Mouse (Mus musculus): Measurements from ENCODE around the gene Ankrd50. TPM values are rescaled to one million over a fixed set of nuclear protein-coding genes. Genes with fewer than 3 reads are reported as not detected.

Gene Ankrd50
- polyA plus RNA-seq, 1 experiment from 2014 or later: 20.1 TPM

GRCm38 (mm10) chr3:38481106-38481505, 3.5 kb downstream of the Ankrd50 start:
- Histone ChIP-seq H3K4me3 (ENCODE audit: low read depth, low read length) (no peak overlapping the region), H3K27me3 (ENCODE audit: control insufficient read depth, insufficient read depth, low read length) (no peaks in the 10 kb centered on the region), H3K9me3 (replicated peaks; ENCODE audit: control insufficient read depth, low read length) (no peaks in the 10 kb centered on the region), H3K4me1 (ENCODE audit: control insufficient read depth, insufficient read depth, low read length) (no peaks in the 10 kb centered on the region), H3K27ac (replicated peaks; ENCODE audit: low read depth, low read length) (no peak overlapping the region), H3K9ac (replicated peaks; ENCODE audit: low read length) (no peak overlapping the region), H3K36me3 (replicated peaks; ENCODE audit: control insufficient read depth, insufficient read depth, low read depth, low read length) (no peaks in the 10 kb centered on the region), H3K4me2 (ENCODE audit: low read depth, low read length) (peak overlapping the region; percentile 26; the same call in 1 of the 2 replicates)
- 52% methylated on average over 1 of the region's 1 CpGs for WGBS
- no peak for DNase-seq (ENCODE audit: low spot score)
- ATAC-seq (replicated peaks; ENCODE audit: insufficient number of reproducible peaks, low FRiP score, low TSS enrichment, low read depth): no peak

DNA sequence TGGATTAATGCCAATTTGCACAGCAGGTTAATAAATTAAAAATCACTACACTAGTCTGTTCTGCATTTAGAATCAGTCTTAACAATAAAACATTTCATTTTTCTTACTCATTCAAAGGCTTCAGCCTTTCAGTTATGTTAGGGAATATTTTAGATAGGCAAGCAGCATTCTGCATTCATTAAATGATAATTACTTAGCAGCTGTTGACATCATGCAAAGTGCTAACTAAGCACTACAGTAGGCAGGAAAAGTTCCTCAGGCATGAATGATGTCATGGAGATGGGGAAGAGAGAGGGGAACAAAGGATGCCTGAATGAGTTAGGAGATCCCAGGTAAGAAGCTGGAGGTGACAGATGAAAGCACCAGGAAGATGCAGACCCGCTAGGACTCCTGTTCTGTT, 6.7 kb downstream of the Ankrd50 start:
- Histone ChIP-seq H3K27me3 (ENCODE audit: control insufficient read depth, insufficient read depth, low read length) (no peaks in the 10 kb centered on the region), H3K4me1 (ENCODE audit: control insufficient read depth, insufficient read depth, low read length) (no peaks in the 10 kb centered on the region), H3K4me2 (ENCODE audit: low read depth, low read length) (no peak overlapping the region), H3K9me3 (replicated peaks; ENCODE audit: control insufficient read depth, low read length) (no peaks in the 10 kb centered on the region), H3K36me3 (replicated peaks; ENCODE audit: control insufficient read depth, insufficient read depth, low read depth, low read length) (no peaks in the 10 kb centered on the region), H3K27ac (replicated peaks; ENCODE audit: low read depth, low read length) (no peak overlapping the region), H3K4me3 (ENCODE audit: low read depth, low read length) (no peak overlapping the region), H3K9ac (replicated peaks; ENCODE audit: low read length) (no peak overlapping the region)
- no peak for DNase-seq (ENCODE audit: low spot score)
- 52% methylated on average over 1 of the region's 1 CpGs for WGBS
- no peak for ATAC-seq (replicated peaks; ENCODE audit: insufficient number of reproducible peaks, low FRiP score, low TSS enrichment, low read depth)

GRCm38 (mm10) chr3:38475587-38475986, 9.1 kb downstream of the Ankrd50 start:
- Histone ChIP-seq H3K27me3 (ENCODE audit: control insufficient read depth, insufficient read depth, low read length) (no peaks in the 10 kb centered on the region), H3K4me3 (ENCODE audit: low read depth, low read length) (no peak overlapping the region), H3K9ac (replicated peaks; ENCODE audit: low read length) (no peak overlapping the region), H3K36me3 (replicated peaks; ENCODE audit: control insufficient read depth, insufficient read depth, low read depth, low read length) (no peaks in the 10 kb centered on the region), H3K4me1 (ENCODE audit: control insufficient read depth, insufficient read depth, low read length) (no peaks in the 10 kb centered on the region), H3K9me3 (replicated peaks; ENCODE audit: control insufficient read depth, low read length) (no peaks in the 10 kb centered on the region), H3K27ac (replicated peaks; ENCODE audit: low read depth, low read length) (no peak overlapping the region), H3K4me2 (ENCODE audit: low read depth, low read length) (no peak overlapping the region)
- DNase-seq (ENCODE audit: low spot score) (no peak), ATAC-seq (replicated peaks; ENCODE audit: insufficient number of reproducible peaks, low FRiP score, low TSS enrichment, low read depth) (no peak)
- WGBS: 19% methylated on average over 6 of the region's 6 CpGs

- H3K9ac ChIP-seq (replicated peaks; ENCODE audit: low read length): no peak overlapping the region
- no peaks in the 10 kb centered on the region for H3K9me3 ChIP-seq (replicated peaks; ENCODE audit: control insufficient read depth, low read length)
- H3K4me1 ChIP-seq (ENCODE audit: control insufficient read depth, insufficient read depth, low read length): no peaks in the 10 kb centered on the region
- no peak overlapping the region for H3K4me2 ChIP-seq (ENCODE audit: low read depth, low read length)
- no peak for ATAC-seq (replicated peaks; ENCODE audit: insufficient number of reproducible peaks, low FRiP score, low TSS enrichment, low read depth)
- H3K27ac ChIP-seq (replicated peaks; ENCODE audit: low read depth, low read length): no peak overlapping the region
- no peak for DNase-seq (ENCODE audit: low spot score)
- no peaks in the 10 kb centered on the region for H3K27me3 ChIP-seq (ENCODE audit: control insufficient read depth, insufficient read depth, low read length)
- 90% methylated on average over 4 of the region's 4 CpGs for WGBS
- no peak overlapping the region for H3K4me3 ChIP-seq (ENCODE audit: low read depth, low read length)
- no peaks in the 10 kb centered on the region for H3K36me3 ChIP-seq (replicated peaks; ENCODE audit: control insufficient read depth, insufficient read depth, low read depth, low read length)
These were observed 11.5 kb downstream of the Ankrd50 start for GRCm38 (mm10) chr3:38473138-38473537.

GRCm38 (mm10) chr3:38471516-38471915, 13.1 kb downstream of the Ankrd50 start:
- DNase-seq (ENCODE audit: low spot score): no peak
- no peak for ATAC-seq (replicated peaks; ENCODE audit: insufficient number of reproducible peaks, low FRiP score, low TSS enrichment, low read depth)
- Histone ChIP-seq H3K4me2 (ENCODE audit: low read depth, low read length) (no peak overlapping the region), H3K4me3 (ENCODE audit: low read depth, low read length) (no peak overlapping the region), H3K36me3 (replicated peaks; ENCODE audit: control insufficient read depth, insufficient read depth, low read depth, low read length) (no peaks in the 10 kb centered on the region), H3K27ac (replicated peaks; ENCODE audit: low read depth, low read length) (no peak overlapping the region), H3K9ac (replicated peaks; ENCODE audit: low read length) (no peak overlapping the region), H3K27me3 (ENCODE audit: control insufficient read depth, insufficient read depth, low read length) (no peaks in the 10 kb centered on the region), H3K4me1 (ENCODE audit: control insufficient read depth, insufficient read depth, low read length) (no peaks in the 10 kb centered on the region), H3K9me3 (replicated peaks; ENCODE audit: control insufficient read depth, low read length) (no peaks in the 10 kb centered on the region)

- no peak overlapping the region for H3K4me3 ChIP-seq (ENCODE audit: low read depth, low read length)
- WGBS: 88% methylated on average over 8 of the region's 8 CpGs
- no peaks in the 10 kb centered on the region for H3K4me1 ChIP-seq (ENCODE audit: control insufficient read depth, insufficient read depth, low read length)
- no peaks in the 10 kb centered on the region for H3K9me3 ChIP-seq (replicated peaks; ENCODE audit: control insufficient read depth, low read length)
- no peak overlapping the region for H3K27ac ChIP-seq (replicated peaks; ENCODE audit: low read depth, low read length)
- no peak overlapping the region for H3K9ac ChIP-seq (replicated peaks; ENCODE audit: low read length)
- no peaks in the 10 kb centered on the region for H3K36me3 ChIP-seq (replicated peaks; ENCODE audit: control insufficient read depth, insufficient read depth, low read depth, low read length)
- no peaks in the 10 kb centered on the region for H3K27me3 ChIP-seq (ENCODE audit: control insufficient read depth, insufficient read depth, low read length)
- no peak for DNase-seq (ENCODE audit: low spot score)
- no peak for ATAC-seq (replicated peaks; ENCODE audit: insufficient number of reproducible peaks, low FRiP score, low TSS enrichment, low read depth)
- no peak overlapping the region for H3K4me2 ChIP-seq (ENCODE audit: low read depth, low read length)
These were observed 16.5 kb downstream of the Ankrd50 start for GRCm38 (mm10) chr3:38468131-38468530.

DNA sequence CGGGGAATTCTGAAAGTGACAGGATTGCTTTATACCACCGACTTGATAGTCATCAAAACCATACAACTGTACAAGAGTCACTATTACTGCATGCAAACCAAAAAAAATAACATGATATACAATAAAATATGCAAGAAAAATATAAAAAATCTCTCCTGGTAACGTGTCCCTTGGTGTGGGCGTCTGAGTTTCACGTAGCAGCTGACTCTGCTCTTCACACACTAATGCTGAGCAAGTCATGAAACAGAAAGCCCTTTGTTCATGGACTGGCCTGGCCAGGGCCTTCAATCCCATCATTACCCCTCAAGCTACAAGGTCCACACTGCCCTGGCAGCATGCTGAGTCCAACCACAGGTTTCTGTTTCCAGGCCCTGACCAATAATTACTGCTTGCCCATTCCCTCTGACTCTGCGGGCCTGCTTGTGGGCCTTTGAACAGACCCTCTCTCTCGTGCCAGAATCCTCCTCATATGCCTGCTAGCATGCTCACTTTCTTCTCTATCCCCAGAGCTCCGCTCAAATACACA, 17.7 kb downstream of the Ankrd50 start:
- H3K36me3 ChIP-seq (replicated peaks; ENCODE audit: control insufficient read depth, insufficient read depth, low read depth, low read length): peaks cover 2% of the 10 kb centered on the region; the same call in 1 of the 2 replicates
- no peak; the same call in 1 of the 2 replicates for ATAC-seq (replicated peaks; ENCODE audit: insufficient number of reproducible peaks, low FRiP score, low TSS enrichment, low read depth)
- H3K27me3 ChIP-seq (ENCODE audit: control insufficient read depth, insufficient read depth, low read length): no peaks in the 10 kb centered on the region
- H3K4me1 ChIP-seq (ENCODE audit: control insufficient read depth, insufficient read depth, low read length): no peaks in the 10 kb centered on the region
- no peak for DNase-seq (ENCODE audit: low spot score)
- no peak overlapping the region for H3K4me2 ChIP-seq (ENCODE audit: low read depth, low read length)
- no peak overlapping the region for H3K27ac ChIP-seq (replicated peaks; ENCODE audit: low read depth, low read length)
- no peaks in the 10 kb centered on the region for H3K9me3 ChIP-seq (replicated peaks; ENCODE audit: control insufficient read depth, low read length)
- WGBS: 55% methylated on average over 8 of the region's 8 CpGs
- no peak overlapping the region for H3K4me3 ChIP-seq (ENCODE audit: low read depth, low read length)
- no peak overlapping the region for H3K9ac ChIP-seq (replicated peaks; ENCODE audit: low read length)

DNA sequence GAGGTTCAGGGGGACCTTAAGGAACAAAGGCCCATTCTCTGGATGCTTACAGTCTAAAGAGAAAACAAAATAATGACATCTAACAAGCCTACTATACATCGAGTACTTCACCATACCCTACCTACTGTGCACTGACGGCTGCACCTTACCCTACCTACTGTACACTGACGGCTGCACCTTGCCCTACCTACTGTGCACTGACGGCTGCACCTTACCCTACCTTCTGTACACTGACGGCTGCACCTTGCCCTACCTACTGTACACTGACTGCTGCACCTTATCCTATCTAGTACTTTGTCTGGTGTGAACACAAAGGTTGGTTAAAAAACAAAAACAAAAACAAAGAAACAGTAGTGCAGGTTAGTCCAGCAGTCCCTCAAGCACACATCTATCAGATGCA, 18.5 kb downstream of the Ankrd50 start:
- Histone ChIP-seq H3K9me3 (replicated peaks; ENCODE audit: control insufficient read depth, low read length) (no peaks in the 10 kb centered on the region), H3K27ac (replicated peaks; ENCODE audit: low read depth, low read length) (no peak overlapping the region), H3K27me3 (ENCODE audit: control insufficient read depth, insufficient read depth, low read length) (no peaks in the 10 kb centered on the region), H3K36me3 (replicated peaks; ENCODE audit: control insufficient read depth, insufficient read depth, low read depth, low read length) (peaks cover 2% of the 10 kb centered on the region; the same call in 1 of the 2 replicates), H3K9ac (replicated peaks; ENCODE audit: low read length) (no peak overlapping the region), H3K4me2 (ENCODE audit: low read depth, low read length) (no peak overlapping the region), H3K4me1 (ENCODE audit: control insufficient read depth, insufficient read depth, low read length) (no peaks in the 10 kb centered on the region), H3K4me3 (ENCODE audit: low read depth, low read length) (no peak overlapping the region)
- ATAC-seq (replicated peaks; ENCODE audit: insufficient number of reproducible peaks, low FRiP score, low TSS enrichment, low read depth): no peak
- DNase-seq (ENCODE audit: low spot score): no peak
- WGBS: 82% methylated on average over 5 of the region's 5 CpGs
